Mouse (Mus musculus) MEL (cell line): ENCODE measurements around the gene Tmed9. TPM values are rescaled to one million over a fixed set of nuclear protein-coding genes. Genes with fewer than 3 reads are reported as not detected.
A peak's percentile ranks its signal among the peaks of the same experiment; 100 is the strongest.

Source experiments
- DNase-seq: peaks from one replicate; pipeline ENCODE4 v3.0.0; 2011; ENCODE audit warnings: low read depth, low spot score
- H3K27ac ChIP-seq: 2 replicates; pipeline ENCODE4 v1.5.1; 2012; ENCODE audit warnings: low read depth, mild to moderate bottlenecking, control low read depth, low read length, moderate library complexity; ENCODE audit not compliant: control insufficient read depth
- H3K27me3 ChIP-seq, 2 experiments: fragments of 150-350 bp in 1 of 2; sonication (generic) in 1 of 2; 2 replicates each; pipeline ENCODE4 v1.6.1; 2012; ENCODE audit warnings: low read length in 2 of 2, mild to moderate bottlenecking in 2 of 2, improper control_type of control experiment in 1 of 2, moderate library complexity in 1 of 2; ENCODE audit not compliant: insufficient read depth in 2 of 2, control insufficient read depth in 1 of 2
- H3K36me3 ChIP-seq, 2 experiments: 2 replicates each; pipeline ENCODE4 v1.6.1; 2012 to 2014; ENCODE audit warnings: low read length in 2 of 2, improper control_type of control experiment in 1 of 2, inconsistent platforms in 1 of 2, mild to moderate bottlenecking in 1 of 2; ENCODE audit not compliant: insufficient read depth in 2 of 2, control insufficient read depth in 1 of 2
- H3K4me1 ChIP-seq, 2 experiments: fragments of 150-350 bp in 1 of 2; sonication (generic) in 1 of 2; 2 replicates each; pipeline ENCODE4 v1.6.1; 2012; ENCODE audit warnings: low read length in 2 of 2, improper control_type of control experiment in 1 of 2, mild to moderate bottlenecking in 1 of 2; ENCODE audit not compliant: insufficient read depth in 2 of 2, control insufficient read depth in 1 of 2
- H3K4me3 ChIP-seq, 2 experiments: fragments of 150-350 bp in 1 of 2; sonication (generic) in 1 of 2; 2 replicates each; pipeline ENCODE4 v1.5.1; 2012; ENCODE audit warnings: low read depth in 2 of 2, low read length in 2 of 2, mild to moderate bottlenecking in 2 of 2, moderate library complexity in 2 of 2, control low read depth in 1 of 2, improper control_type of control experiment in 1 of 2; ENCODE audit not compliant: control insufficient read depth in 1 of 2, insufficient read depth in 1 of 2
- H3K79me2 ChIP-seq: 2 replicates; pipeline ENCODE4 v1.6.1; 2012; ENCODE audit warnings: mild to moderate bottlenecking, low read length, moderate library complexity; ENCODE audit not compliant: control insufficient read depth, poor library complexity, insufficient read depth
- H3K9ac ChIP-seq: 2 replicates; pipeline ENCODE4 v1.6.1; 2012; ENCODE audit warnings: low read depth, mild to moderate bottlenecking, control low read depth, low read length, moderate library complexity; ENCODE audit not compliant: control insufficient read depth, poor library complexity, severe bottlenecking
- H3K9me3 ChIP-seq: fragments of 150-350 bp; sonication (generic); replicated peaks from 2 replicates; pipeline ENCODE4 v1.6.1; 2012; ENCODE audit warnings: mild to moderate bottlenecking, low read length, improper control_type of control experiment, moderate library complexity; ENCODE audit not compliant: insufficient read depth
- BHLHE40 ChIP-seq: IDR thresholded peaks from 2 replicates; pipeline ENCODE4 v1.6.1; 2012; ENCODE audit warnings: low read depth, mild to moderate bottlenecking, inconsistent platforms, low read length, improper control_type of control experiment, borderline replicate concordance
- CHD1 ChIP-seq: IDR thresholded peaks from 2 replicates; pipeline ENCODE4 v1.6.1; 2012; ENCODE audit warnings: low read depth, mild to moderate bottlenecking, inconsistent platforms, low read length, improper control_type of control experiment
- CTCF ChIP-seq, 3 experiments: IDR thresholded peaks in 2 of 3; conservative IDR thresholded peaks in 1 of 3; 2 replicates each; pipeline ENCODE4 v1.5.1; 2011 to 2012; ENCODE audit warnings: low read length in 3 of 3, low read depth in 2 of 3, mild to moderate bottlenecking in 2 of 3, improper control_type of control experiment in 1 of 3, inconsistent platforms in 1 of 3, mixed read lengths in 1 of 3, moderate library complexity in 1 of 3; ENCODE audit not compliant: control insufficient read depth in 1 of 3, insufficient read depth in 1 of 3, poor library complexity in 1 of 3, severe bottlenecking in 1 of 3
- EP300 ChIP-seq, 2 experiments: IDR thresholded peaks; 2 replicates each; pipeline ENCODE4 v1.6.1; 2011; ENCODE audit warnings: improper control_type of control experiment in 2 of 2, low read length in 2 of 2, low read depth in 1 of 2, mild to moderate bottlenecking in 1 of 2
- ETS1 ChIP-seq: IDR thresholded peaks from 2 replicates; pipeline ENCODE4 v1.6.1; 2012; ENCODE audit warnings: low read depth, mild to moderate bottlenecking, inconsistent platforms, low read length, improper control_type of control experiment, moderate library complexity
- GATA1 ChIP-seq: IDR thresholded peaks from 2 replicates; pipeline ENCODE4 v1.6.1; 2011; ENCODE audit warnings: low read depth, low read length, improper control_type of control experiment
- HCFC1 ChIP-seq: IDR thresholded peaks from 2 replicates; pipeline ENCODE4 v1.6.1; 2012; ENCODE audit warnings: low read depth, mild to moderate bottlenecking, inconsistent platforms, low read length, improper control_type of control experiment, moderate library complexity
- MAFK ChIP-seq: IDR thresholded peaks from 2 replicates; pipeline ENCODE4 v1.6.1; 2011; ENCODE audit warnings: low read depth, mild to moderate bottlenecking, low read length, improper control_type of control experiment, borderline replicate concordance
- MAX ChIP-seq: IDR thresholded peaks from 2 replicates; pipeline ENCODE4 v1.6.1; 2011; ENCODE audit warnings: low read length, improper control_type of control experiment
- MAZ ChIP-seq: IDR thresholded peaks from 2 replicates; pipeline ENCODE4 v1.6.1; 2012; ENCODE audit warnings: low read depth, mild to moderate bottlenecking, inconsistent platforms, low read length, improper control_type of control experiment
- MYB ChIP-seq: IDR thresholded peaks from 2 replicates; pipeline ENCODE4 v1.6.1; 2011; ENCODE audit warnings: mild to moderate bottlenecking, low read depth, low read length, improper control_type of control experiment
- MYC ChIP-seq: IDR thresholded peaks from 2 replicates; pipeline ENCODE4 v1.6.1; 2011; ENCODE audit warnings: low read depth, mild to moderate bottlenecking, low read length, improper control_type of control experiment, moderate library complexity
- NELFE ChIP-seq: IDR thresholded peaks from 2 replicates; pipeline ENCODE4 v1.6.1; 2011; ENCODE audit warnings: low read depth, low read length, improper control_type of control experiment
- POLR2AphosphoS2 ChIP-seq: IDR thresholded peaks from 2 replicates; pipeline ENCODE4 v1.6.1; 2011; ENCODE audit warnings: low read length, improper control_type of control experiment
- POLR2AphosphoS5 ChIP-seq: IDR thresholded peaks from 2 replicates; pipeline ENCODE4 v1.6.1; 2012; ENCODE audit warnings: low read depth, borderline replicate concordance, mild to moderate bottlenecking, inconsistent platforms, low read length, moderate library complexity, mixed read lengths
- RAD21 ChIP-seq: IDR thresholded peaks from 2 replicates; pipeline ENCODE4 v1.6.1; 2011; ENCODE audit warnings: mild to moderate bottlenecking, low read depth, low read length, improper control_type of control experiment
- TBP ChIP-seq: IDR thresholded peaks from 2 replicates; pipeline ENCODE4 v1.8.0; 2011; ENCODE audit warnings: low read depth, low read length, improper control_type of control experiment
- UBTF ChIP-seq: IDR thresholded peaks from 2 replicates; pipeline ENCODE4 v1.6.1; 2012; ENCODE audit warnings: low read depth, mild to moderate bottlenecking, inconsistent platforms, low read length, improper control_type of control experiment, moderate library complexity, borderline replicate concordance; ENCODE audit not compliant: insufficient read depth
- USF1 ChIP-seq: IDR thresholded peaks from 2 replicates; pipeline ENCODE4 v1.6.1; 2014; ENCODE audit warnings: low read depth, mild to moderate bottlenecking, inconsistent platforms, low read length, improper control_type of control experiment, moderate library complexity
- ZMIZ1 ChIP-seq: IDR thresholded peaks from 2 replicates; pipeline ENCODE4 v1.6.1; 2012; ENCODE audit warnings: low read depth, mild to moderate bottlenecking, inconsistent platforms, low read length, improper control_type of control experiment, moderate library complexity
- ZNF384 ChIP-seq: IDR thresholded peaks from 2 replicates; pipeline ENCODE4 v1.6.1; 2012; ENCODE audit warnings: low read depth, mild to moderate bottlenecking, inconsistent platforms, low read length, improper control_type of control experiment
- polyA plus RNA-seq, 2 experiments: library from polyadenylated mRNA; stranded (reverse) in 1 of 2; unstranded in 1 of 2; fragments of >175 nt in 1 of 2; fragments of >200 nt in 1 of 2; gene quantifications; 2 replicates each; pipeline versions ENCODE4 v1.2.1 to v1.2.4; 2012; ENCODE audit warnings: low replicate concordance in 2 of 2, low read depth in 1 of 2; ENCODE audit not compliant: insufficient read length in 2 of 2, insufficient read depth in 1 of 2, missing spikeins in 1 of 2
- total RNA-seq: library from RNA; depleted of rRNA; stranded (reverse); fragments of 300-350 nt; gene quantifications from 2 replicates; pipeline ENCODE4 v1.2.3, GENCODE M21; 2012

Tmed9 gene
- total and polyA plus RNA-seq, 3 experiments: 218 to 222 TPM; not detected in 1

- Histone ChIP-seq H3K4me3 (no peak overlapping the region), H3K36me3 (no peaks in the 10 kb centered on the region), H3K9ac (no peak overlapping the region), H3K27ac (no peak overlapping the region), H3K79me2 (no peaks in the 10 kb centered on the region), H3K27me3 (no peaks in the 10 kb centered on the region; a peak in 2 of 4 replicates), H3K4me1 (no peaks in the 10 kb centered on the region), H3K9me3 (no peaks in the 10 kb centered on the region)
- TF ChIP-seq UBTF: no peak
- no peak for TF ChIP-seq POLR2AphosphoS2
- no peak for TF ChIP-seq MAFK
- no peak for TF ChIP-seq MAX
- TF ChIP-seq RAD21: no peak
- no peak for TF ChIP-seq TBP
- TF ChIP-seq BHLHE40: no peak
- no peak for TF ChIP-seq USF1
- TF ChIP-seq MYC: no peak
- TF ChIP-seq MYB: no peak
- TF ChIP-seq GATA1: no peak
- no peak for TF ChIP-seq CHD1
- no peak for TF ChIP-seq ZMIZ1
- no peak for TF ChIP-seq ETS1
- no peak for TF ChIP-seq NELFE
- TF ChIP-seq POLR2AphosphoS5: no peak
- no peak for TF ChIP-seq MAZ
- no peak for TF ChIP-seq HCFC1
- no peak for TF ChIP-seq CTCF (IDR thresholded peaks at IDR 0.05 in 2 of 3, conservative IDR thresholded peaks at IDR 0.05 in 1 of 3; ENCODE audit: control insufficient read depth in 1 of 3, insufficient read depth in 1 of 3, low read depth in 2 of 3, low read length in 3 of 3, poor library complexity in 1 of 3, severe bottlenecking in 1 of 3)
- TF ChIP-seq EP300 (IDR thresholded peaks at IDR 0.05; ENCODE audit: low read depth in 1 of 2, low read length in 2 of 2): no peak
- no peak for DNase-seq
Observed at GRCm38 (mm10) chr13:55578086-55578485, 4.6 kb downstream of the Tmed9 start.

- DNase-seq: peak; percentile 29
- H3K27me3 ChIP-seq: no peaks in the 10 kb centered on the region
- H3K27ac ChIP-seq: no peak overlapping the region
- no peaks in the 10 kb centered on the region for H3K9me3 ChIP-seq
- TF ChIP-seq EP300 (IDR thresholded peaks at IDR 0.05; ENCODE audit: low read depth in 1 of 2, low read length in 2 of 2) (no peak), ZNF384 (0 out of 2 replicates have a peak, but pooled peaks have one; percentile 6), RAD21 (no peak), MAFK (no peak), USF1 (no peak), HCFC1 (no peak)
- H3K4me3 ChIP-seq: no peak overlapping the region
- H3K4me1 ChIP-seq: peaks cover 0 to 10% of the 10 kb centered on the region in 2 experiments; a peak in 1 of 4 replicates
- peaks cover 6 to 13% of the 10 kb centered on the region in 2 experiments; a peak in 3 of 4 replicates for H3K36me3 ChIP-seq
- H3K79me2 ChIP-seq: peaks cover 15% of the 10 kb centered on the region
- no peak overlapping the region for H3K9ac ChIP-seq
Observed at GRCm38 (mm10) chr13:55591961-55592490, 18.5 kb downstream of the Tmed9 start.
